Mouse (Mus musculus): ENCODE data around the gene Tmem150c. TPM values are rescaled to one million over a fixed set of nuclear protein-coding genes. Genes with fewer than 3 reads are reported as not detected.

The Tmem150c gene
- total RNA-seq, 2 experiments from 2014 or later, result 3.7 to 4.7 TPM

GRCm38 (mm10) chr5:100166591-100167491 lies 7.2 kb upstream of the Tmem150c start:
- peak; percentile 63 for DNase-seq

- DNase-seq, result no peak
These were observed 3.8 kb upstream of the Tmem150c start for GRCm38 (mm10) chr5:100163368-100163767.

- DNase-seq, result no peak
These were observed 3.2 kb upstream of the Tmem150c start for GRCm38 (mm10) chr5:100162857-100163256.

- no peak for DNase-seq
These were observed 2.4 kb upstream of the Tmem150c start for GRCm38 (mm10) chr5:100162053-100162452.

- peak; percentile 38 for DNase-seq
These were observed 594 bp downstream of the Tmem150c start for GRCm38 (mm10) chr5:100158791-100159637.

- no peak for DNase-seq
These were observed 1.3 kb downstream of the Tmem150c start for GRCm38 (mm10) chr5:100158301-100158700.

GRCm38 (mm10) chr5:100155646-100156045 lies 4.0 kb downstream of the Tmem150c start:
- no peak for DNase-seq

GRCm38 (mm10) chr5:100149967-100150366 lies 9.6 kb downstream of the Tmem150c start:
- no peak for DNase-seq

GRCm38 (mm10) chr5:100144836-100145235 lies 14.8 kb downstream of the Tmem150c start:
- no peak for DNase-seq

- no peak for DNase-seq
These were observed 32.3 kb downstream of the Tmem150c start for GRCm38 (mm10) chr5:100127283-100127682.

GRCm38 (mm10) chr5:100125409-100126123 lies 34.0 kb downstream of the Tmem150c start:
- DNase-seq, result no peak

- DNase-seq, result no peak
These were observed 35.1 kb downstream of the Tmem150c start for GRCm38 (mm10) chr5:100124530-100124929.

GRCm38 (mm10) chr5:100123283-100123682 lies 36.3 kb downstream of the Tmem150c start:
- DNase-seq, result no peak

- DNase-seq, result no peak
These were observed 38.4 kb downstream of the Tmem150c start for GRCm38 (mm10) chr5:100121170-100121569.

- DNase-seq, result no peak
These were observed 38.9 kb downstream of the Tmem150c start for GRCm38 (mm10) chr5:100120711-100121141.

GRCm38 (mm10) chr5:100119331-100119730 lies 40.3 kb downstream of the Tmem150c start:
- no peak for DNase-seq

GRCm38 (mm10) chr5:100113403-100113802 lies 46.2 kb downstream of the Tmem150c start:
- no peak for DNase-seq

GRCm38 (mm10) chr5:100110581-100110980 lies 49.0 kb downstream of the Tmem150c start:
- no peak for DNase-seq

- no peak for DNase-seq
These were observed 49.9 kb downstream of the Tmem150c start for GRCm38 (mm10) chr5:100109543-100110282.

- DNase-seq, result no peak
These were observed 50.7 kb downstream of the Tmem150c start for GRCm38 (mm10) chr5:100108866-100109265.

- DNase-seq, result no peak
These were observed 57.2 kb downstream of the Tmem150c start for GRCm38 (mm10) chr5:100102395-100102794.

GRCm38 (mm10) chr5:100097967-100098366 lies 61.6 kb downstream of the Tmem150c start:
- DNase-seq, result no peak

Measured in heart, postnatal 4 days (tissue).